Mouse (Mus musculus): ENCODE data around the gene Dnm3.
"Not testable (repeated sequence)": the region's sequence is repeated elsewhere in the genome, so short reads cannot be mapped to it uniquely, and the experiment has no call there.

Dnm3 gene

DNA sequence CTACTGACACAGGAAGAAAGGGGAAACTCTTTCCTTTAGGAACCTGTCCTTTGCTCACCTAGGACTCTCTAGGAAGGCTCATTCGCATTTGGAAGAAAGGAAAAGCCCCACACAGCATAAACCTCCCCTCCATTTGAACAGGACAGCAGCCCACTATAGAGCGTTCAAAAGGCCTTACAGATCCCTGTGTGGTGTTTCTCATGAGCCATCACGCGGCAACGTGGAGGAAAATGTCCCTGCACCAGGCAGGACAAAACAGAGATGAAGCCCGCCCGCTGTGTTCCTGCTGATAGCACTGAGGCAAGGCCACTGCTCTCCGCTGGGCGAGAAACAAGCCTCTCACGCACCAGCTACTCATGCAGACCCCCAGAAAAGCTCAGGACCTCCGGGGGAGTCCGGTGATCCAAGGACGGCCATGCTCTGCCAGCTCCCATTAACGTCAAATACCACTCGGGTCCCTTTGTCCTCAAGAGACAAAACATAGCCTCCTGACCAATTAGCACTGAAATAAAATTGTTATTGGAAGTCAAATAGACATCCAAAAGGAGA lies 51.8 kb downstream of the Dnm3 start:
- no peak for DNase-seq

DNA sequence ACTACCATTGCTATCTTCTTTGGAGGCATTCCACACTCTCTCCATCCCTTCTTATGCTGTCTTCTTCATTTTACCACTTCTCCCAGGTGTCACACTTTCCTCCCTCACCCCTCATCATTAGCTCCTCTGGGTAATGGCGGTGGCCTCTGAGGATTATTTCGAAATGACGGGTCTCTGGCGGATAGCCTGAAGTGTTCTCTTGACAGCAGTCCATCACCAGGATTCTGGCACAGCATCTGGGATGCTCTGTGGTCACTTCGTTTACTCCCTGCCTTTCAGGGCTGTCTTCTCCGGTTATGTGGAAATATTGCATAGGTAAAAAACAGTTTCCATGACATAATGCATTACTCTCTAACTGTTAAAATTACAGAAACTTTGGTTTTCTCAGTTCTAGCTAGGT lies 55.0 kb downstream of the Dnm3 start:
- no peak for DNase-seq

DNA sequence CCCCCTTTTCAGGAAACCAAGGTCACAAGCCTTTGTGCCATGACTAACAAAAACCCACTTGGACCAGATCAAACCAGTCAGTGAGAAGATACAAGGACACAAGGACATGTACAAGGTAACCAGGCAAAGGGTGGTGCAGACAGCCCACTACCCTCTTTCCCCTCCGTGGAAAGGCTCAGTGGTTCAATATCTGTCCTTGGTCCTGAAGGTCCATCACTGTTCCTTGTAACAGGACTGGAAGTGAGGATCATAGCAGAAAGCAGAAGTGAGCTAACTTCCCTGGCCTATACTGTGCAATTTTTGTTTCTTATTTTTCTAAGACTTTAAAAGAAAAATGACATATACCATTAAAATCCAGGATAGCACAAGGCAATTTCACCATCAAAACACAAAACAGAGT lies 64.0 kb downstream of the Dnm3 start:
- DNase-seq = no peak

DNA sequence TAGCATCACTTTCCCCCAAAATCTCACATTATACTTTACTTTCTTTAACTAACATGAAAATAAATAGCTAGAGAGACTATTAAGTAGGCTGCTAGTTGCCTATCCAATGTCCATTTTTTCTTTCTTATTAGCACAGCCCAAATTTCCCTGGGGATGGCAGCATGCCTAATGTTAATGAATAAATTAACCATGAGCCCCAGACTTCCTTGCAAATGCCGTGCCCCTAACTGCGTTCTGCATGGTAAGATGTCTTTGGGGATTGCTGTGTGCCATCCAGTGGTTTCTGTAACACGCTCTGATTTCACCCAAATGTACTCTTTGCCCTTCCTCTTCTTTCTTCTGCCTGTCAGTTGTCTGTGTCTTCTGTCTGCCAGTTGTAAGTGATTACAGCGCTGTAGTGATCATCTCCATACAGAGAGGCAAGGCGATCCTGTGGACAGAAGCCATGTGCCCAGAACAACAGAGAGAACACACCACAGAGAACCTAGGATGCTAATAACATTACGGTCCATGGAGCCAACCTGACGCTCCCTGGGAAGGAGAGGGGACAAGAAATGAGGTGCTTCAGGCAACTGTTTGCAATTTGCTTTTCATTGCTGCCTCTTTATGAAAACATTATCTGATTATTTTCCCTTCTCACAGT lies 64.9 kb downstream of the Dnm3 start:
- DNase-seq = no peak

DNA sequence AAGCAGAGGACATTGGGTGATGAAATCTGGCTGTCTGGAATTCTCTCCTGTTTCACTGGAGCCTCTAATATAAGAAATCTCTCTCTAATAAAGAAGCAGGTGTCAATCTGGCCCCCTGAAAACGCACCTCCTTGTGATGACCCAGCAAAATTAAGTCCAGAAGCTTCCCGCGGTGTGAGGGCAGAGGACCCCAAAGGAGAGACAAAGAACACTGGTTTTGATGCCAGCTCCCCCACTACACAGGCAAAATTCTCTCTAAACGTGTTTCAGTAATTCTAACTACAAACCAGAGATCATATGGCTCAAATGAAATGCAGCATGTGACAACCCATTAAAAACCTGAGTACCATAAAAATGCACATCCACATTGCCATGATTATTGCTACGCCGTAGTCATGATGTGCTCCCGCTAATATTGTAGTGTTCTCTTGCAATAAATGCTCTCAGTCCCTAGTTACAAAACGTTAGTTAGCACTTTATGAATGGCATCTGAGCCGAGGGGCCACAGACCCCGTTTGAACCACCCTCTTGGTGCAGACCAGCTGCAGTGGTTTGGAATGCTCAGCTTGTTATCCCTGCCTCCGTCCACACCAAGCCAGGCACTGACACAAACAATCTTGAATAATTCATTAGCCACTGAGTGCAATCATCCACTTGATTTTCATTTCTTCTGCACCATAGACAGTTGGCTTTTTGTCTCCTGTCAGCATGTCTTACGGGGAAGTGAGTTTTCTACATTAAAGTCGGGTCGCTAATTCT lies 67.4 kb downstream of the Dnm3 start:
- no peak for DNase-seq

DNA sequence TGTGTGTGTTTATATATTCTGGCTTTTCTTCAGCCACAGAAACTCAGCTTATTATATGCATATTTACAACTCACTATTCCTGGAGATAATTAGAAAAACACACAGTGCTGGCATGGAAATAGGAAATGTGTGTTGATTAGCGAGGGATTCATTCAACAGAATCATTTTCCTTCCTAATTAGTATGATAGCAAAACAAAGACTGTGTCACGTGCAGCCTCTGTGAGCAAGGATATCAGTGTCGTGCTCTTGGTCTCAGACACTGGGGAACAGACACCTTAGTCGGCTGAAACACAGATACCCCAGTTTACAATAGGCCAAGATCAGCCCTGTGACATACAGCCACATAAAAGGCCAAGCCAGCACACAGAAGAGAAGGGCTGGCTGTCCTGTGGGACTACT lies 83.3 kb downstream of the Dnm3 start:
- DNase-seq = no peak

DNA sequence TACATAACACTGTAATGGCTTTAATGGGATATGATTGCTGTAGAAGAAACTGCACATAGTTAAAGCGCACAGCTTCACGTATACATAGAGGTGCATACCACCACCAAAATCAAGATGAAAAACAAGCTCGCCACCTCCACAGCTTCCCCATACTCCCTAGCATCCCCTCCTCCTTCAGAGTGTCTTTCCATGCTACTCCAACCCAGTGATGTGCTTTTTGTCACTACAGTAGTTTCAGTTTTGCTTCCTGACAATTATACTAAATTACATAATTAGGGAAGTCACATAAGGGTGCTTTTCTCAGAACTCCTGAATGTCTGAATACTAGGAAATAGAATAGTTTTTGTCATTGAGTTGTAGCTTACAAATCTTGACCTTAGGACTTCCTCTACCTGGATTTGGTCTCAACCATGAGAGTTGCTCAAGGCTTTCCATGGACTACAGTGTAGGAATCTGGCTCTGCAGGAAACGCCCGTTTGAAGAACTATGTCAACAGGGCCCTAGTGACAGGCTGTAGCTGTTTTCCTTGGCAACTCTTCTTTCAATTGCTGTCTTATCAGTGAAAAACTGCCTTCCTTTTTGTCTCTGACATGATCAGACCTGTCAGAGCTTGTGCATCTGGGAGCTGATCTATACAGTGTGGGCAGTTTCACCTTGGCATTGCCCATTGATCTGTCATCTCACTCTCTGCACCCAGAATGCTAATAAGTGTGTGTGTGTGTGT lies 89.2 kb downstream of the Dnm3 start:
- DNase-seq = no peak

DNA sequence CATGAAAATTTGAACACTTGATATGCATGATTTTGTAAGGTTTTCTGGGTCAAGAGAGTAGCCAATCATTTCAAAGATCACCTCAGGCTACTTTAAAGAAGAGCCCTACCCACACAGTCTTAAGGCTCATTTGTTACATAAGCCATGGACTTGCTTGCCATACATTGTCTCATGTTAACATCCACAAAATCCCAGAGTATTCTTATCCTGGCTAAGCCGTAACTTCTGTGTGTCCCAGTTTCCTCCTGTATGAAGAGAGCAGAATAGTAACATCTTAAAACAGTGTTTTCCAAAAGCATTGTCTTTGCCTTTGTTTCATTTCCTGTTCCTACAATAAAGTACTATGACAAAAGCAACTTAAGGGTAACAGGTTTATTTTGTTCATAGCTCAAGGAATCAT lies 104.8 kb downstream of the Dnm3 start:
- DNase-seq = not testable (repeated sequence)

DNA sequence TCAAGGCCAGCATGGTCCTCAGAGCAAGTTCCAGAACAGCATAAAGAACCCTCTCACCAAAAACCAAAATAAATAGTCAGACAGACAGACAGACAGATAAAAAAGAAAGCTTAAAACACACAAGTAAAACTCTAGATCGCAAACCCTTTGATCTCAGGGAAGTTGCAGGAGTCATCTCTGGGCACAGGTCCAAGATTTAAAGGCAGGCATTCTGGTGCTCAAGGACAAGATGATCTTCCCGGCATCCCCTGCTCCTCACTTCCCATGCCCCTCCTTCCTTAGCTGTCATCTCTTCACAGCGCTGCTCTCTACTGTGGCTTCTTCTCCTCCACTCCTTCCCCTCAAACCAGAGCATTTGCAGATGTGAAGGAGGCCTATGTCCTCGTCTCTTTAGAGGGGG lies 108.1 kb downstream of the Dnm3 start:
- DNase-seq = no peak

DNA sequence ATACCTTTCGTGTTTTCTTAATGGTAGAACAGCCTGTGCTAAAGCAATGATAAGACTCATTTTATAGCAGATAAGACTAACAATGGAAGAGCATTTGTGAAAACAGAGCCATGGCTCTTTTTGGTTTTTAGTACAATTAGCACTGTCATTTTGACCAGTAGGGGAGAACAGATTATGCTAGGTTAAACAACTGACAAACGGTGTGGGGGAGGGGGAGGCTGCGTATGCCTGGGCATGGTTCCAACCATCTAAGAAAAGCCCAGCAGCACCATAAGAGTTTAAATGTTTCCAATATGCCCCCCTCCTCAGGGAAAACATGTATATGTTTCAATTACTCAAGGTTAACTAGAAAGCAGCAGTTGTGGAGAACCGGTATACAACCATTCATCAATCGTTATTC lies 115.9 kb downstream of the Dnm3 start:
- no peak for DNase-seq

DNA sequence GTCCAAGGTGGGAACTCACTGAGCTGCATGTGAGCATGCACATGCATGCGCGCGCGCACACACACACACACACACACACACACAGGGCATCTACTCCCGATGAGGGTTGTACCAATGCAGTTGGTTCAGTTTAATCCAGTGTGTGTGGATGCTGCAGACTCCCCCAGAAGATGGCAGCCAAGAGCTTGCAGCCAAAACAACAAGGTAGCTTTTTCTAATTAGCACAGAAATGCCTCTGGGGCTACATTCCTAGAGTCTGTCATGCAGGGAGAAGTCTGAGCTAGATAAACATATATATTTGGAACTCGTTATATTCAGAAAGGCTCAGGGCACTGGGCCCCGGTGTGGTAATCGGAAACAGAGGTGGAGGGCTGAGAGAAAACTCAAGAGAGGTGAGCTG lies 118.6 kb downstream of the Dnm3 start:
- peak; percentile 59 for DNase-seq

DNA sequence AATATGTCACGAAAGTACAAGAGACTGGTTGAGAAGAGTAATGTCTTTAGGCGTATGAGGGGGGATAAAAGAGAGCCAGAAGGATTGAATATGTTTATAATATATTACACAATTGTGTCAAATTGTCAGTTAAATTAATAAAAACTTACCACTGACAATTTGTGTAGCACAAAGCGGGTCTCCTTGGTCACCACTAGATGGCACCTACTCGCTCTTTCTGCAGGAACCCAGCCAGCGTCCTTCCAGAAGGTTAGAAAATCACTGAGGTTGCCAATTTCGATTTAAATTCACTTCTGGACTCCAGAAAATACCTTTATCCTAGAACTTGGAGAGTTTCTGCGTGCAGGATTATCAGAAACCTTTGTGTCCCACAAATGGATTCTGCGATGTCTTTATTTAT lies 119.8 kb downstream of the Dnm3 start:
- DNase-seq = no peak

DNA sequence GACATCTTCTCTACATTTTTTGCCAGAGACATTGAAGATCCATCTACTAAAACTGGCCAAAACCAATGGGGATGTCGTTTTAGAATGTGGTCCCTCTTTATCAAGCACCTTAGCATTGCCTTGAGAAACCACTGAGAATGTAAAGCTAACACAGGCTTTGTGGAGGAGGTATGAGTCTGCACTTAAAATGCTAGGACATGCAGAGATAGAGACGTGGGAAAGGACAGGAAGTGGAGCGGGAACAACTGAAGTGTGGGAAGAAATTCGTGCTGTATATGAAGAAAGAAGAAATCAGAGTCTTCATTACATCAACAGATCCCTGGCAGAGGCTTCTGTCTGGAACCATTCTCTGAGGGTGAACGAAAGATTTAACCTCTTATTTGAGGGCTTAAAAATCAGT lies 121.4 kb downstream of the Dnm3 start:
- no peak for DNase-seq

DNA sequence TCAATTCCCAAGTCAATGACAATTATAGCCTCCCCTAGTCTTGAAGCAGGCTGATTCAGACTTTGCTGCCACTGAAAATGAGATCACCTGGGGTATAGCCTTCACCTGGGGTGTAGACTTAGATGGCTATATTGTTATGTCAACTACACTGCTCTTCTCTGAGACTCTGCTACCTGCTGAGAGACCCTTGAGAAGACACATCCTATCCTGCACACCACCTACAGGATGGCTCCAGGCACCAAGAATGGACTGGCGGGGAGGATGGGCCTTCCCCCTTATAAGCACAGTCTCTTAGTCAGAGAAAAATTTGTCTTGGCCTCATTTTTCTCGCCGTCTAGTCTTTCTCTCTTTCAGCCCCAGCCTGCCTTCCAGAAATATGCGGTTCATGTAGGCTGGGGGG lies 123.1 kb downstream of the Dnm3 start:
- DNase-seq = no peak

DNA sequence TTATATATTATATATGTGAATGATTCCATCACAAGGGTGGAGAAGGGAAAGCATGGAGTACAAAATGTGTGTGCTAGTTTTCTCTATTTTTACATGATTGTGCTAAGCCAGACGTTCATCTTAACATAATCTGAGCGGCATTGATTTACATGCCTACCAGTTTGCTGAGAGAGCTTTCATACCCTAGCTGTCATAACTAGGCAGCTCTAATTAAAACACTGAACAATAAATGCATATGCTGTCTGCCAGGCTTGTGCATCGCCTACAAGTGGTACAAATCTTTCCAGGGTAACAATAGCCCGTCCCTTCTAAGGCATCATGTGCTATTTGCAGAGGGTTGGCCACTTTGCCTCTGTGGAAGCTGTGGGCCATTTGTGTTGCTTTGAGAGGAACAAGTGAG lies 124.0 kb downstream of the Dnm3 start:
- no peak for DNase-seq

DNA sequence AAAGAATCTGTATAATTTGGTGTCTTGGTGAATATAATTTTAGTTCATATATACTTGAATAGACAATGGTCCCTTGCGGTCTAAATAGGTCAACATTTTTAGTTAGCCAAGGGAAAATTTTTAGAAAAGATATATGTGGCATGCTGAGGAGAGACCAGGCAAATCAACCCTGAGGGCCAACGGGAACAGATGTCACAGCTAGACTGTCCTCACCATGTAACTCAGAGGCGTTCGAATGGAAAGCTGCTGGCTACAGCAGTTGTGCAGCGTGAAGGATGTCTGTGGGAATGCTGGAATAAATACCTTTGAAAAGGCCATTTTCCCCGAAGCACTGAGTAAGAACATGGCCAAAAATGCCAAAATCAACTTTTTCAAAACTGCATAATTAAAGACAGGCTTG lies 128.5 kb downstream of the Dnm3 start:
- no peak for DNase-seq

DNA sequence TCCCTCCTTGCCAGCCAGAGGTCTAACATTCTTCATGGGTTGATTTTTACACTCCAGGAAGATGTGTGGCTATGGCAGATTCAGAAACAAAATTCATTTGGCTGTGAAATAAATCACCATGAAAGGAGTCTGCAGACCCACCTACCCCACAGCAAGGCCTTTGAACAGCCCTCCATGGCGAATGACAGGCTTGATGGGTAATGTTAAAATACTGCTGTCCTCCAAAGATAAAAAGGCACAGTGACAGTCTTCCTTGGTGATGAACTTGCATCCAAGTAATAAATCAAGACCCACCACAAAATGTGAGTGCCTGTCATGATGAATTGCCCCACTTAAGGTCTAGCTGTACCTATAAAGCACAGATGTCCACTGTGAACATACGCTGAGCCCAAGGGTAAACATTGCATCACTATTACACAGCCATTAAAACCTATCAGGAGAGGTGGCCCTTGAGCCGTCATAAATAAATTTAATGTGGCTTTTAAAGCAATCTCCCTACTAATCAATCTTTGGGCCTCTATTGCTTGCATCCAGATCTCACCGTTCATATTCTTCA lies 131.3 kb downstream of the Dnm3 start:
- no peak for DNase-seq

DNA sequence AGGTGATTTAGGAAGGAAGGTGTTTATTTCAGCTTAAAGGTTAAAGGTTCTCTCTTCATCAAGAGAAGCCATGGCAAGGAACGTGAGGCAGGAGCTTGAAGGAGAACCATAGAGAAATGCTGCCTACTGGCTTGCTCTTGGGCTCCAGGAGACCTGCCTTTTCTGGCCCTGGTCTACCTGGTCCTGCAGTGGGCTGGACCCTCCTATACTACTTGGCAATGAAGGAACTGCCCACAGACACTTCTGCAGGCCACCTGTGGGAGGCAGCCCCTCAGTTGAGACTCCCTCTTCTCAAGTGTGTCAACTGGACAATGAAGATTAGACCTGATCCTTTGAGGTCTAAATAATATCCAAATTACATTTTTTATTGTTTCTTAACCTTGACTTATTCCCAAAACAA lies 140.7 kb downstream of the Dnm3 start:
- DNase-seq = no peak

DNA sequence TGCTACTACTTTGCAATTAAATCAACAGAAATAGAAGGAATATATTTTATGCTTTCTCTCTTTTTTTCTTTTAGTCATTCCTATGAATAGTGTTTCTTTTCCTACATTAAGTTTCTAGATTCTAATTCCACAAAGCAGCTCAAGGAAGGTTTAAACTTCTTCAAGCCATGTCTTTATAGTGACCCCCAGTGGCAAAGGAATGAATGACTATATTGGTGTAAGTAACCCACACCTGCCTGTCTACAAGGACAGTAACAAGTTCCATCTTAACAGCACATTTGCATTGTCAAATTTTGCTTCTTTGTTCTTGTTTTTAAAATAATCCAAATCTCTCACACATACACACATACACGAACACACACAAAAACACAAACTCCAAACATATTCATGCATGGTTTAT lies 141.2 kb downstream of the Dnm3 start:
- no peak for DNase-seq

DNA sequence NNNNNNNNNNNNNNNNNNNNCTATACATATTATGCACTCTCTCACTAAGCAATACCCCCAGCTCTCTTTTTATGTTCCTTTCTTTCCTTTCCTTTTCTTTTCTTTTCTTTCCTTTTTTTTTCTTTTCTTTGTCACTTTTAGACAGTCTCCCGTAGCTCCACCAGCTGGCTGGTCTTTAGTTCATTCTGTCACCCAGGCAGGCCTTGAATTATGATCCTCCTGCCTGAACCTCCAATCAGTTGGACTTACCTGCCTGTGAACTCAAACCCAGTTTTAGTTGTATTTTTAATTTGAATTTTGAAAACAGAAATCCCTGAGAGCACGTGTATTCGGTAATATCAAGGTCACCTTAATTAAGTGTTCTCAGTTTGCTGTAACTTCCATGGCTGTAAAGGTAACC lies 141.6 kb downstream of the Dnm3 start:
- DNase-seq = no peak

DNA sequence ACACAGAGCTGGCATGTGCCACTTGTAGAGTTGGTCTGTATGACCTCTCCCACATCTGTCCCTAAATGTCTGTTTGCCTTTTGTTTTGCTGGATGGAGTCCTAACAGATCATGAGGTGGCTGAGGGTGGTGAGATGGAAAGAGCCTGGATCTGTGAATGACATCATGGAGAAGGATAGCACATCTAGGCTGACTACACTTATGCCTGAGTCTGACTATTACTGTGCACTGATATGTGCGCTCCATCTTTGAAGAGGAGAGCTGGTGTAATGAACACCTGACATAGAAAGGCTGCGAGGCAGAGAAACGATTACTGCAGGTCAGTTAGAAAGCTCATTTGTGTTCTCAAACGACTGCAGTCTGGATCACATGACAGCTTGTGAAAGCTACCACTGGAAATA lies 149.2 kb downstream of the Dnm3 start:
- DNase-seq = no peak

DNA sequence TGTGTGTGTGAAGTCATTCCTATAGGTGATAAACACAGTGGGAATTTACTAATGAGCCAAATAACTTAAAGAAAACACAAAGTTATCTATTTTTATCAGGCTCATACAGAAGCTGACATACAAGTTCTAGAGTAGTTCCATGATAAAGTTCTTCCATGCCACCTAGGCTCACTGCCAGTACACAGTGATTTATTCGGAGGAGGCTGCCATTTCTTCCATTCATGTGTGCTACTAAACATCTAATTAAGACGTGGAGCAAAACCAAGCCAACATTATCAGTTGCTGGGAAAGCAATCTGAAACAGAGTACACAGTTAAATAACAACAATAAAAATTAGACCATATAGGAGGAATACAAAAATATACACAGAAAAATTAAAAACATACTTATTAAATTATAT lies 150.2 kb downstream of the Dnm3 start:
- DNase-seq = no peak

DNA sequence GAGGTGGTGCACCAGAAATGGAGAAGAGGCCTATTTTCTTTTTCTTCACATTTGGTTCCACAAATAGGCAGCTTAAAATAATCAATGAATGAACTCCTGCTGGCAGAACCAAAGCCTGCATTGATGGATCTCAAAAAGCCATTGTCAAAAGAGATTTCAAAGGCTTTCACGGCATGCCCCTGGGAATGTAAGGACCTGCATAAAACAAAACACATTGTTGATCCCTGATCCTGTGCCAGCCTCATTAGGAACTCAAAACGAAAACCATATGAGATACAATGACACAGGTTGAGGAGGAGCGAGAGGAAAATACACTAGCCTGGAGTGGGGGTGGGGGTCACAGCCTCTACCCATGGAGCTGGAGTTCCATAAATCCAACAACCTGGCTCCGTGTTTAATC lies 153.4 kb downstream of the Dnm3 start:
- no peak for DNase-seq

DNA sequence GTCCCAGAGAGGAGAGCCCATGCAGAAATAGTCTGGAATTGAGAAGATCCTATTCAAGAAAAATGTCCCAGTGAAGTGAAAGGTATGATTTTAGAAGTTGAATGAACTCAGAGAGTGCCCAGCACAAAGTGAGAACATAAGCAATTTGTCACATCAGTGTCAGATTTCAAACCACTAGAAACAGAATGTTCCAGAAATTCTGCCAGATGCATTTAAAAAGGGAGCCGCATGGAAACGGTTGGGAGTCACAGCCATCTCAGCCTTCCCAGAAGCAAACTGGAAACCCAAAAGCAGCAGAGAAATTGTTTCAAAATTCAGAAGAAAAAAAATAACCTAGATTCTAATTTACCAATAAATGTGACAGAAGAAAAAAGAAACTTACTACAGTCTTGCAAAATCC lies 154.7 kb downstream of the Dnm3 start:
- DNase-seq = no peak

Measured in right cerebral cortex, postnatal 25 days (tissue).